Mouse (Mus musculus) liver, postnatal 0 days (tissue): ENCODE measurements around the gene Akirin1.

Source experiments
- CTCF ChIP-seq: sonication (generic); IDR thresholded peaks from 2 replicates; pipeline ENCODE4 v1.5.1; 2016; ENCODE audit warnings: antibody characterized with exemption, low read depth
- EP300 ChIP-seq: IDR thresholded peaks from 2 replicates; pipeline ENCODE4 v1.6.1; 2016; ENCODE audit warnings: antibody characterized with exemption, low read depth, mild to moderate bottlenecking

DNA sequence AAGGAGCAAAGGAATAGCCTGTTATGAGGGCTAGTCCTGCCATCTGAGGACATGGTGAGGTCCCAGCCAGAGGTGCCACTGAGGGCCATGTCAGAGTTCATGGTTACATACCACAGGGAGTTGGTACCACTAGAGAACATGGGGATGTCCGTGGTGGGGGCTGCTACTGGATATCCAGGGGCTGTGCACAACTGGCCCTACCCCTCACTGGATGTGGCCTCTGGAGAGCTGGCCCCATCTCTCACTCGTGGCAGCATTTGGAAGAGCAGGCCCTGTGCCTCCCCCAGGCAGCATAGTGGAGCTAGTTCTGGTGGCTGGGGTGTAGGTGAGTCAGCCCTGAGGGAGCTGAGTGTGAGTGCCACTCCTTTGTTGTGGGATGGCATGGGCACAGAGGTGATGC, 17.2 kb downstream of the Akirin1 start:
- TF ChIP-seq CTCF (no peak), EP300 (no peak)
